Mouse (Mus musculus) telencephalon, adult 2 months (tissue): ENCODE data around the gene Prex1.

ENCODE experiments used
- DNase-seq: peaks from one replicate; pipeline ENCODE4 v3.0.0-alpha.2; 2011; ENCODE audit warnings: low read depth, low spot score

Prex1 gene

GRCm38 (mm10) chr2:166685824-166686223 is 27.8 kb downstream of the Prex1 start:
- no peak for DNase-seq

DNA sequence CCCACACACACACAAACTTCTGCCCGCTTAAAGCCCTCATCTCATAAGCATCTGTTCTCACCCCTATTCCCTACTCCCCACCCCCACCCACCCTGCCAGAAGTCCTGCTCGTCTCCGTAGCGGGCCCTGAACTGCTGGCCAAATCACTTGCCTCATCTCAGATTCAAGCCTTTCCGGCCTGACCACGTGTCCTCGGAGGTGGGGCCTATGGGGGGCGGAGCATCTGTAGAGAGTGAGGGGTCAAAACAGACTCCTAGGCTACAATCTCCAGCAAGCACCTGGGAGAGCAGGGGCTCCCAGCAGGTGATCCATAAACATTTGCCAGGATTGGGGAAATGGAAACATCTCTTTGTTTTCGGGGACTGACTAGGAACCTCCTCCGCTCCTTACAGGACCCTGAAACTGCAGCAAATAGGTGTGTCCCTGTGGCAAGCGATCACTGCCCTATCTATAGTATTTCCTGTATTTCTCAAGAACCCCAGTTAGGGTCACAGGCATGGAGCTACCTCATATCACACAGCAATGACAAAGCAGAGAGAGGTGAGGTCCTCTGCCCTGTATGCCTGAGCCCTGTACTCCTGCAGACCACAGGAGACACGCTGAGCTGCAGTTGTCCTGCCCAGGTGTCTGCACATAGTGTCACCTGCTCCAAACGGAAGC is 29.6 kb downstream of the Prex1 start:
- no peak for DNase-seq

DNA sequence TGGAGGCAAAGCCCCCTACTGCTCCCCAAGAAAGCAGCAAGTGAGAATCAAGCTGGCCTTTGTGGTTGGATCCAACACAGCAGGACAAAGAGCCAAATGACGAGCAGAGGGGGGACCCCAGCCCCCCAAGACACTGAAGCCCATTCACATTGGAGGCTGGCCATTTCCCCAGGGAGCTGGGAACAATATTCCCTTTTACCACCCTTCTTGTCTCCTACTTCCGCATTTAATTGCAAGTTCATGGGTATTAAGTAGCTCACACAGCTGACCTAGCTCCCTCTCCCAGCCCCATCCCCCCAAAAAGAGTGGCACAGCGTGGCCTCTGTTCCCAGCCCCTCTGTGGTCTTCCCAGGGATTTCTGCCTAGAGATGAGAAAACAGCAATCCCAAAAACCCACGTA is 30.8 kb downstream of the Prex1 start:
- DNase-seq = no peak

GRCm38 (mm10) chr2:166678959-166679759 is 34.5 kb downstream of the Prex1 start:
- DNase-seq = no peak

DNA sequence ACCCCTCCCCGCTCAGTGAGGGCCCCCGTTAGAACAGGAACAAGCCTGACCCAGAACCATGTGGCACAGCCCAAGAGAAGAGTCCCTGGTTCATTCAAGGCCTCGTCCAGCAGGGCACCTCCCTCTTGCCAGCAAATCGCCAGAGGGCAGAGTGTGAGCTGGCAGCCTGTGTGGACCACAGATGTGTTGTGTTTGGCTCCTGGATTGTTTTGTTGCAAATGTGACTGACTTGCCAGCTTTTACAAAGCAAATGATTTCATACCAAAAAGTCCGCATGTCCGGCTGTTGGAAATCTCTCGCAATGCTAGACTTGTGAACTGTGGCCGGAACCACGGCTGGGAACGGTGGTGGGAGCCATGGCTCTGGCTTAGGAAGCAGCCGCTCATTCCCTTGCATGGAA is 36.7 kb downstream of the Prex1 start:
- DNase-seq = no peak

DNA sequence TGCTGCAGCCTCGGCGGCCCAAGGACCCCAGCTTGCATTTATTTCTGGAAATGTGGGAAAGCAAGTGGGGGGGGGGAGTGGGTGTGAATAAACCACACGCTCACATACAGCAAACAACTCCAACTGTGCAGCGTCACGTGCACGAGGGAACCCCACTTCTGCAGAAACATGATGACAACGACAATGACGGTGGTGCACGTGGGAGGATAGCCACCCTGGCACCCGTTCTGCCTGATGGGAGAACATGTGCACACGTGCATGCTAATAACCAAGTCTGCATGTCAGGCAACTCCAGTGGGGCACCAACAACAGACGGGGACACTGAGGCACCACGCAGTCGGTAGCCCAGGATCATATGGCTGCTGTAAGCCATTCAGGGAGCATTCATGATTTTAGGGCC is 37.1 kb downstream of the Prex1 start:
- DNase-seq = no peak

DNA sequence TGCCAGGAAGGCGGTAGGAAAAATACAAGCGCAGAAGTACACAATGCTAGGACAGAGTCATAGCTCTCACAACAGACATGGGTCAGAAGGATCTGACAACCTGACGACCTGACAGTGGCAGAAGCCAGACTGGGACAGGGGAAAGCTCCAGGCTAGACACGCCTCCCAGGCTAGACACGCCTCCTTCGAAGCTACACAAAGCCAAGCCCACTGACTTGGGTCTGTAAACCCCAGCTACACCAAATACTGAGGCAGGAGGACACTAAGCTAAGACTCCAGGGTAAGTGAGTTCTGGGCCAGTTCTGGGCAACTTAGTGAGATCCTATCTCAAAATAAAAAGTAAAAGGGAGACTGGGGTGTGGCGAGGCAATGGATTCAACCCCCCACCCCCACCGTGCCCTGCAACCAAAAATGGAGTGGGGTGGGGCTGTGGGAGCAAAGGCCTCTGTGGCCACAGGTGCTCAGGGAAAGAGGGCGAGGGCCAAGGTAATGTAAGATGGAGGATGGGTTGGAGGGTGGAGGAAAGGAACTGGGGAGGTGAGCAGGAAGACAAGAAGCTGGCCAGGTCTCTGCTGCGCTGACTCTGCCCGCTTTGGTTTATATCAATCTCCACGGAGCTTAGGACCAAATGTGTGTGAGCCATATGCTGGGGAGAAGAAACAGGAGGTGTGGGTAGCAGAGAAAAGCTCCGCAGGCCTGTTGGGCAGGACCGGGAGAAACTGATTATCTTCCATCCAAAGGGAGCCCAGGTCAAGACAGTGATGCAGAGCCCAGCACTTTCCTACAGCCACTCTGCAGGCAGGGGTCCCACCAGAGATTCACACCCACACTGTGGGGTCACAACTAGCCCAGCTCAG is 37.8 kb downstream of the Prex1 start:
- no peak for DNase-seq

GRCm38 (mm10) chr2:166674693-166675092 is 38.9 kb downstream of the Prex1 start:
- no peak for DNase-seq

- no peak for DNase-seq
These were observed 39.7 kb downstream of the Prex1 start for GRCm38 (mm10) chr2:166673951-166674350.

GRCm38 (mm10) chr2:166672171-166672965 is 41.3 kb downstream of the Prex1 start:
- no peak for DNase-seq

GRCm38 (mm10) chr2:166671614-166672013 is 42.0 kb downstream of the Prex1 start:
- DNase-seq = no peak

DNA sequence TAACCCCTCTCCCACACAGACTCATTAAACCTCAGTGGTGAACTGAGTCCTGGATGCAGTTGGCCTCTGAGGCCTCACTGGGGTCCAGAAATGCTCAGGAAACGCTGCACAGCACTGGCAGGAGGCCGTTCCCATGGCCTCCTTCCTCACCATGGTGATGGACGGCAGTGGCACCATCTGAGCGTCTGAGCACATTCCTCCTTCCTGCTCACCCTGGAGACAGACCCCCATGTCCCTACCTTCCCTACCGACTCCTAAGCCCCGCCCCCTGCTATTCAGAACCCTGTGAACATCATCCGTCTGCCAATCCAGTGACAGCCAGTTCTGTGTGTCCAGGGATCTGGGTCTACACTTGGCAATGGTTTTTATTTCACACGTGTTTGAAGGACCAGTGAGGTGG is 42.6 kb downstream of the Prex1 start:
- no peak for DNase-seq

DNA sequence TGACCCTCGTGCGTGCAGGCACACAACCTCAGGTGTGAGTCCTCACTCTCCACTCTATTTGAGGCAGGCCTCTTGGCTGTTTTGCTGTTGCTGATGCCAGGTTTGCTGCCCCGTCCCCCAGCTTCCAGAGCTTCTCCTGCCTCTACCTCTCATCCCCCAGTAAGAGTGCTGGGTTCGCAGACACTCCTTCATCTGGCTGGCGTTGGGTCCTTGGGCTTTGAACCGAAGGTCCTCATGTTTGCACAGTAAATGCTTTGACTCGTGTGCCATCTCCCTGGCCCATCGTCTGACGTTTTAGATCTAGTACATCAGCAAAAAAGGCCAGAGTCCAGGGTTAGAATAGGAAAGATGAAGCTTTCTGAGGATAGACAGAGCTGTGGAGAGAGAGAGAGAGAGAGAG is 43.7 kb downstream of the Prex1 start:
- DNase-seq = no peak

DNA sequence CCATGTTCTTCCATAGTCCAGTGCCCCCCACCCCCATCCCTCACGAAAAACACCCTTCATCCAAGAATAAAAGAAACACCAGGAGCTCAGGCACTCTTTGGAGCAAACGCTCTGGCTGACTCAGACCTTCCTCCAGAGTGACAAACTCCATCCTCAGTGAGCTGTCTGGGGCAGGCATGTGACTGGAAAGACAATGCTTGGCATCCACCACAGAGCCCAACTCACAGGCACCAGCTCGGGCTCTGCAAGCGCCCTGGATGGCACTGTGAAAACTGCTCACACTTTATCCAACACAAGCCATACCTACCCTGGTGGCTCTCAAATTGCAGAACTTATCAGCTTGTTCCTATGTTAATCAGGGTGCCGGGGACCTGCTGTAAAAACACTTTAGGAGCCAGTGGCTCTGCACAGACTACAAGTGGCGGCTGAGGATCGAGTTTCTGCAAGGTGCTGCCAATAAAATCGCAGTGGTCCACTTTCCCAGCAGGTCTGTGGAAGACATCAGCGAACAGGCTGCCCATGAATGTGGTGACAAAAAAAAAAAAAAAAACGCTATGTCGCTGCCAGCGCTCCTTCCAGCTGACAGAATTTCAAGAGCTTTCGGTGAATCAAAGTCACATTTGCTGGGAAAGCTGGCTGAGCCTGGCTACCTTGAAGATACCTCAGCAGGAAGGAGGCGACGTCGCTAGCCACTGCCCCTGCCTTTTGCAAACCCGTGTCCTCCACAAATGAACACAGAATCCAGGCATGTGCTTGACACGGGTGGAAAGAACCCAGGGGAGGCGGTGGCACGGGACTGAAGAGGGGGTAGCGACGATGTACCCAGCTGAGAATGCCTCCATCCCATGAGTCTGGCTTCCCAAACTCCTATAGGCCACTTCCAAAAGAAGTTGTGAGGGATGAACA is 45.6 kb downstream of the Prex1 start:
- no peak for DNase-seq

DNA sequence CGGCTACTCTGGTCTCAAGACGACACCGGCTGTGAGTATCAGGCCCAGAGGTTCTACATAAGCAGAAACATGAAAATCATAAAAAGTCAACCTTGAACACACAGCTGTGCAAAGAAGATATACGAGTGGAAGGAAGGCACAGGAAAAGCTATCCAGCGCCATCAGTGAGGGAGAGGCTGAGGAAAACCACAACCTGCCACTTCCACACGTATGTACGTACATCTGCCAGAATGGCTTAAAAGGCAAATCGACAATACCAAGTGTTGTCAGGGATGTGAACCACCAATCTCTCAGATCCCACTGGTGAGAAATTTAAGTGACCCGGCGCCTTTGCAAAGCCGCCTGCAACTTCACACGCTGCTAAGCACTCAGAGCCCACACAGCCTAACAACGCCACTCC is 47.5 kb downstream of the Prex1 start:
- no peak for DNase-seq

DNA sequence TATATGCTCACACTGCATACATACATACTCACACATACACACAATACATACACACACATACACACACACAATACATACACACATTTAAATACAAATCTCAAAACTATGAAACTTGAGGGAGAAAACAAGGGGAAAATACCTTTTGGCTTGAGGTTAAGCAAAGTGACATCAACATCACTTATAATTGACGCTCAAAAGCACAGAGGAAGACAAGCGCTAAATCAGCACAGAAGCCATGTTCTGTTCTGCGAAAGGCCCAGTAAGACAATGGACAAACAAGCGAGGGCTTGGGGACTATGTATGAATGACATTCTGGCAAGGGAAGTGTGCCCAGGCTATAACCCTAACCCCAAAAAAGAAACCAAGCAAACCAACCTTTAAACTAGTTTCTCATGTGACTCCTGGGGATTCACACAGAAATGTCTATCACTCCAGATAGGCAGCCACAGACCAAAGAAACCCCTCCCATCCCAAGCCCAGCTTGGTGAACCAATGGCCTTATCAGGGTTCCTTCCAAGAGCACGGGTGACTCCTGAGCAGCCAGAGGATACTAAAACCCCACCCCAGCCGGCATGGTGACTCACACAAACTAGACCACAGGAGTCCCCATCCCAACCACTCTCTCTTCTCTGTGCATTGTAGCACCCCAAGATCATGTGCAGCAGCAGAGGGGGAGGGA is 48.2 kb downstream of the Prex1 start:
- DNase-seq = no peak

DNA sequence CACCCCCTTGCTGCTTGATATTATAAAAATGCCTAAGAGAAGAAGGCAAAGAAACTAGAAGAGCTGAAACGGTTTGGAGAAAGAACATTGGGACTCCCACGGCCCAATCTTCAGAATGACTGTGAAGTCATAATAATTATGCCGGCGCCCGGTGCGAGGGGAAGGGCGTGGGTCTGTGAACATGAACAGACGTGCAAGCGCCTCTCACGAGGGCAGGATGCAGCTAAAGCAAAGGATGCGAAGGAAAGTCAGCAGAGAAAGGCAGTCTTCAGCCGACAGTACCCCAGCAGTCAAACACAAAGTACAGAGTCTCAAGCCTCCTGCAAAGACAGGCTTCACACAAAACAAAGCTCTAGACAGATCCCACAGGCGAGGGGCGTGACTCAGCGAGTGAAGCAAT is 49.1 kb downstream of the Prex1 start:
- DNase-seq = no peak

- DNase-seq = no peak
These were observed 50.2 kb downstream of the Prex1 start for GRCm38 (mm10) chr2:166663250-166663961.

GRCm38 (mm10) chr2:166662595-166663160 is 51.0 kb downstream of the Prex1 start:
- DNase-seq = no peak
